Mouse (Mus musculus): ENCODE results near the gene Apoc2.

DNA sequence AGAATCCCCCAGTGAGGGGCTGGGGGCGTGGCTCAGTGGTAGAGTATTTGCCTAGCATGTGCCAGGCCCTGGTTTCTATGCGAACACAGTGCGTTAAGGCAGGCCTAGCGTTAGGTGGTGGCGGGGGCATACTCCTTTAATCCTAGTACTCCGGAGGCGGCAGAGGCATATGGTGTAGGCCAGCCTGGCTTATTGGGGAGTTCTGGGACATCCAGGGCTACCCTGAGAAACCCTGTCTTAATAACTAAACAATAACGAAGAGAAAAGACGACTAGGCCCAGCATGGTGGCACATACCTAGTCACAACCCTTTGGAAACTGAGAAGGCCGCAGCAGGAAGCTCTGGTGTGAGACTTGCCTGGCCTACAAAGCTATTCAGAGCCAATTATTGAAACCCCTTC lies 10.4 kb upstream of the Apoc2 start:
- no peak for TF ChIP-seq EP300 (IDR thresholded peaks at IDR 0.05; ENCODE audit: low read depth)
- TF ChIP-seq CTCF (IDR thresholded peaks at IDR 0.05; ENCODE audit: low read depth), result no peak

All from heart, postnatal 0 days (tissue).